8 mouse cellular contexts compared by ENCODE assay signal in genomic region chr8:102782707-102783489, GRCm38 (mm10). TPM values are rescaled to one million over a fixed set of nuclear protein-coding genes. Genes with fewer than 3 reads are reported as not detected.
DNase-seq lines count a peak whose midpoint lies in the region; ATAC-seq lines count a peak whose summit lies in the region.
"Had no signal": no experiment of that assay in that cellular context is flagged by ENCODE, and none has a peak within 500 bp of the region (broad histone marks: within the 10 kb centered on the region; RNA-seq: fewer than 3 reads in every experiment).

No protein-coding gene starts in this region.

- H3K27ac ChIP-seq in midbrain, embryonic 13.5 days: peak overlapping the region; percentile 91

- no peaks in the 10 kb centered on the region for H3K9me3 ChIP-seq in midbrain, embryonic 13.5 days

- no peaks in the 10 kb centered on the region for H3K36me3 ChIP-seq in midbrain, embryonic 13.5 days

- WGBS in midbrain, embryonic 13.5 days: 3% methylated on average over 11 of the region's 11 CpGs

- peak overlapping the region; percentile 92 for H3K4me2 ChIP-seq in midbrain, embryonic 13.5 days (replicated peaks)

- peaks cover 35% of the 10 kb centered on the region for H3K4me1 ChIP-seq in midbrain, embryonic 13.5 days (replicated peaks)

- no peak for ATAC-seq in midbrain, embryonic 13.5 days
- ATAC-seq in erythroblast, adult 5-6 weeks (replicated peaks; ENCODE audit: low FRiP score, poor library complexity, severe bottlenecking): no peak

- DNase-seq in 3T3-L1 (ENCODE audit: low read depth, low spot score) (peak; percentile 62), adipocyte (ENCODE audit: low spot score) (no peak)
- peak; percentile 61 for DNase-seq in Muller cell, postnatal 12 days (ENCODE audit: inconsistent ontology term)
- DNase-seq in forelimb bud, embryonic 11.5 days (ENCODE audit: low read depth, low spot score): peak; percentile 17
- DNase-seq in ovary, postnatal 36 days (ENCODE audit: low spot score): no peak

- peak overlapping the region; percentile 91 for H3K9ac ChIP-seq in midbrain, embryonic 13.5 days (replicated peaks)

- peaks cover 33% of the 10 kb centered on the region for H3K27me3 ChIP-seq in midbrain, embryonic 13.5 days

- peak overlapping the region; percentile 80 for H3K4me3 ChIP-seq in midbrain, embryonic 13.5 days (replicated peaks)

RNA-seq across cellular contexts. Expression of gene Cdh11, which starts 2.5 kb away (rescaled TPM):
- polyA plus RNA-seq in midbrain, embryonic 13.5 days (2015; fragmentation: Nextera tagmentation; extraction: Ambion mirVana): 28.2 and 29.7 TPM in 2 replicates
- total RNA-seq in erythroblast, adult 5-6 weeks (2015; ENCODE audit: low replicate concordance): 0.21 and 0.38 TPM in 2 replicates
- total RNA-seq in erythroblast, adult 5-6 weeks (2017; ENCODE audit: low replicate concordance): 0.51 and 0.84 TPM in 2 replicates
- total RNA-seq: common myeloid progenitor, adult 5-6 weeks had no signal

Comparison
In these comparisons a context has a peak if more than half of its experiments do, and no peak if none do; other contexts are left out.
1. DNase-seq: peak in 3T3-L1 (single experiment), Muller cell, postnatal 12 days (single experiment) and forelimb bud, embryonic 11.5 days (single experiment); none in adipocyte (single experiment) and ovary, postnatal 36 days (single experiment).